Mouse (Mus musculus) ES-Bruce4 (cell line): ENCODE measurements at regions not wholly inside any gene's neighbourhood (a gene's known extent, or its start where the extent isn't known, plus 50 kb on each side); places are given as distances from the start of the nearest gene placed in this dataset.

Source experiments
- CTCF ChIP-seq: IDR thresholded peaks from one replicate; pipeline ENCODE4 v1.8.1; 2011; ENCODE audit warnings: low read depth, low read length
- EP300 ChIP-seq: IDR thresholded peaks from 2 replicates; pipeline ENCODE4 v1.6.1; 2011; ENCODE audit warnings: low read depth, low read length; ENCODE audit not compliant: insufficient read depth
- POLR2A ChIP-seq: IDR thresholded peaks from one replicate; pipeline ENCODE4 v1.8.1; 2011; ENCODE audit warnings: low read length; ENCODE audit not compliant: insufficient read depth

DNA sequence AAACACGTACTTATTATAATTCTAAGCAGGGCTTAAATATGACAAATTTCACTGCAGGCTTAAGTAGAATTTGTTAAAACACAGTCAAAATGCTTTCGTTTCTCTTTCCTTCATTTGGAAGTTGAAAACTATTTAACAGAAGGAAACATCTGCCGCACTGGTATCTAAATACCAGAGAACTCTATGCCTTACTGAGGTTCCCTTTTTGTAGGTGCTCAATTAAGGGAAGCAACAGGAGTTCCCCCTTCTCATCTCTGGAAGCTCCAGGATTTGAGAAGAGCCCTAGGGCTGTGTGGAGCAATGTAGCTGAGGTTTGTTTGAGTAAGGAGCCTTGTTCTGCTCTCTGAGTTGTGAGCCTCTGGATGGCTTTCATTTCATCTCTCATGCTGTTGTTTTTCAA, 177.1 kb upstream of the Arhgap18 start:
- TF ChIP-seq POLR2A (no peak), EP300 (no peak), CTCF (no peak)
